Mouse (Mus musculus) embryonic facial prominence, embryonic 13.5 days (tissue): ENCODE data around the gene Ang. TPM values are rescaled to one million over a fixed set of nuclear protein-coding genes. Genes with fewer than 3 reads are reported as not detected.
"Not testable (repeated sequence)": the region's sequence is repeated elsewhere in the genome, so short reads cannot be mapped to it uniquely, and the experiment has no call there.

Experiments used
- ATAC-seq: fragments of 200-750 bp; cut with Nextera tagmentation; 2 replicates; pipeline ENCODE4 v1.8.0; 2017; ENCODE audit warnings: low read depth; ENCODE audit not compliant: insufficient number of reproducible peaks, insufficient read depth, low FRiP score, low TSS enrichment
- H3K27ac ChIP-seq: fragments of 300-500 bp; sonication (generic); 2 replicates; pipeline ENCODE4 v1.5.1; 2015; ENCODE audit warnings: moderate library complexity, mild to moderate bottlenecking, inconsistent platforms
- H3K27me3 ChIP-seq: fragments of 300-500 bp; sonication (generic); 2 replicates; pipeline ENCODE4 v1.6.1; 2015; ENCODE audit warnings: mild to moderate bottlenecking, inconsistent platforms
- H3K36me3 ChIP-seq: fragments of 300-500 bp; sonication (generic); 2 replicates; pipeline ENCODE4 v1.6.1; 2015; ENCODE audit warnings: mild to moderate bottlenecking, inconsistent platforms
- H3K4me1 ChIP-seq: fragments of 300-500 bp; sonication (generic); 2 replicates; pipeline ENCODE4 v1.6.1; 2015; ENCODE audit warnings: inconsistent platforms
- H3K4me2 ChIP-seq: fragments of 300-500 bp; sonication (generic); 2 replicates; pipeline ENCODE4 v1.6.1; 2015; ENCODE audit warnings: moderate library complexity, mild to moderate bottlenecking, inconsistent platforms
- H3K4me3 ChIP-seq: fragments of 300-500 bp; sonication (generic); 2 replicates; pipeline ENCODE4 v1.5.1; 2015; ENCODE audit warnings: mild to moderate bottlenecking, inconsistent platforms
- H3K9ac ChIP-seq: fragments of 300-500 bp; sonication (generic); 2 replicates; pipeline ENCODE4 v1.6.1; 2015; ENCODE audit warnings: mild to moderate bottlenecking, inconsistent platforms
- H3K9me3 ChIP-seq: fragments of 300-500 bp; sonication (generic); 2 replicates; pipeline ENCODE4 v1.6.1; 2016; ENCODE audit warnings: inconsistent platforms
- WGBS: fragments of 180-500 bp; shearing (Covaris S2); methylation state at CpG from one replicate; pipeline ENCODE4 v1.1.7; 2015; ENCODE audit warnings: mixed read lengths; 5-methylcytosine and 5-hydroxymethylcytosine counted together
- polyA plus RNA-seq: library from polyadenylated mRNA; unstranded; fragments of >200 nt; fragmentation: Nextera tagmentation; extraction: Ambion mirVana; gene quantifications from 2 replicates; pipeline ENCODE4 v1.2.1, GENCODE M21; 2015

The Ang gene
- polyA plus RNA-seq, 1 experiment from 2014 or later: 4.6 TPM

- Histone ChIP-seq H3K36me3 (no peaks in the 10 kb centered on the region), H3K9ac (peak overlapping the region; percentile 72), H3K9me3 (no peaks in the 10 kb centered on the region), H3K27me3 (no peaks in the 10 kb centered on the region), H3K4me1 (no peaks in the 10 kb centered on the region), H3K27ac (peak overlapping the region; percentile 88), H3K4me3 (peak overlapping the region; percentile 73), H3K4me2 (peak overlapping the region; percentile 73)
- peak; percentile 21; the same call in 1 of the 2 replicates for ATAC-seq
- 0% methylated on average over 15 of the region's 15 CpGs for WGBS
Observed at GRCm38 (mm10) chr14:51089674-51090076, 1.3 kb upstream of the Ang start.

GRCm38 (mm10) chr14:51090077-51090781 is 721 bp upstream of the Ang start:
- Histone ChIP-seq H3K9ac (peak overlapping the region; percentile 72), H3K4me1 (no peaks in the 10 kb centered on the region), H3K4me2 (peak overlapping the region; percentile 73), H3K36me3 (no peaks in the 10 kb centered on the region), H3K9me3 (no peaks in the 10 kb centered on the region), H3K27ac (peak overlapping the region; percentile 88), H3K27me3 (no peaks in the 10 kb centered on the region), H3K4me3 (peak overlapping the region; percentile 73)
- ATAC-seq: peak; percentile 45
- WGBS: under 1% methylated on average over 27 of the region's 27 CpGs

GRCm38 (mm10) chr14:51092073-51092620 is 1.2 kb downstream of the Ang start:
- Histone ChIP-seq H3K27me3 (no peaks in the 10 kb centered on the region), H3K27ac (no peak overlapping the region), H3K4me1 (no peaks in the 10 kb centered on the region), H3K36me3 (no peaks in the 10 kb centered on the region), H3K9me3 (no peaks in the 10 kb centered on the region), H3K9ac (no peak overlapping the region), H3K4me3 (peak overlapping the region; percentile 73; the same call in 1 of the 2 replicates), H3K4me2 (peak overlapping the region; percentile 73)
- WGBS: 46% methylated on average over 8 of the region's 8 CpGs
- no peak for ATAC-seq

GRCm38 (mm10) chr14:51093496-51093895 is 2.5 kb downstream of the Ang start:
- H3K9me3 ChIP-seq: no peaks in the 10 kb centered on the region
- WGBS: 31% methylated on average over 3 of the region's 3 CpGs
- H3K36me3 ChIP-seq: no peaks in the 10 kb centered on the region
- H3K27me3 ChIP-seq: no peaks in the 10 kb centered on the region
- H3K4me3 ChIP-seq: no peak overlapping the region
- no peak for ATAC-seq
- no peak overlapping the region for H3K4me2 ChIP-seq
- no peak overlapping the region for H3K27ac ChIP-seq
- no peak overlapping the region for H3K9ac ChIP-seq
- H3K4me1 ChIP-seq: no peaks in the 10 kb centered on the region

GRCm38 (mm10) chr14:51094096-51094875 is 3.3 kb downstream of the Ang start:
- H3K4me3 ChIP-seq: no peak overlapping the region
- no peaks in the 10 kb centered on the region for H3K36me3 ChIP-seq
- H3K9ac ChIP-seq: no peak overlapping the region
- 75% methylated on average over 5 of the region's 5 CpGs for WGBS
- H3K9me3 ChIP-seq: no peaks in the 10 kb centered on the region
- no peak for ATAC-seq
- no peaks in the 10 kb centered on the region for H3K4me1 ChIP-seq
- no peak overlapping the region for H3K4me2 ChIP-seq
- H3K27ac ChIP-seq: no peak overlapping the region
- no peaks in the 10 kb centered on the region for H3K27me3 ChIP-seq

GRCm38 (mm10) chr14:51094921-51095320 is 4.0 kb downstream of the Ang start:
- Histone ChIP-seq H3K27ac (no peak overlapping the region), H3K27me3 (no peaks in the 10 kb centered on the region), H3K36me3 (no peaks in the 10 kb centered on the region), H3K9ac (no peak overlapping the region), H3K4me2 (no peak overlapping the region), H3K4me3 (no peak overlapping the region), H3K9me3 (no peaks in the 10 kb centered on the region), H3K4me1 (no peaks in the 10 kb centered on the region)
- no peak for ATAC-seq
- WGBS: 65% methylated on average over 9 of the region's 9 CpGs

- no peak for ATAC-seq
- WGBS: 65% methylated on average over 9 of the region's 9 CpGs
Observed at GRCm38 (mm10) chr14:51095736-51096524, 5.0 kb downstream of the Ang start.

GRCm38 (mm10) chr14:51098300-51098699 is 7.3 kb downstream of the Ang start:
- not testable (repeated sequence) for H3K9ac ChIP-seq, H3K4me3 ChIP-seq, H3K27me3 ChIP-seq, H3K27ac ChIP-seq, H3K4me2 ChIP-seq, H3K4me1 ChIP-seq, H3K36me3 ChIP-seq, H3K9me3 ChIP-seq, ATAC-seq
- 25% methylated on average over 1 of the region's 1 CpGs for WGBS

More at GRCm38 (mm10) chr14:51095736-51096524, 5.0 kb downstream of the Ang start:
- Histone ChIP-seq H3K36me3 (no peaks in the 10 kb centered on the region), H3K27ac (no peak overlapping the region), H3K9ac (no peak overlapping the region), H3K4me3 (no peak overlapping the region), H3K9me3 (no peaks in the 10 kb centered on the region), H3K4me2 (no peak overlapping the region), H3K4me1 (no peaks in the 10 kb centered on the region), H3K27me3 (no peaks in the 10 kb centered on the region)

- H3K9ac ChIP-seq: no peak overlapping the region
- WGBS: 94% methylated on average over 11 of the region's 11 CpGs
- no peak overlapping the region for H3K4me2 ChIP-seq
- no peaks in the 10 kb centered on the region for H3K27me3 ChIP-seq
- no peaks in the 10 kb centered on the region for H3K4me1 ChIP-seq
- H3K4me3 ChIP-seq: no peak overlapping the region
- no peaks in the 10 kb centered on the region for H3K36me3 ChIP-seq
- no peaks in the 10 kb centered on the region for H3K9me3 ChIP-seq
- no peak for ATAC-seq
- H3K27ac ChIP-seq: no peak overlapping the region
Observed at GRCm38 (mm10) chr14:51098921-51099320, 8.0 kb downstream of the Ang start.

GRCm38 (mm10) chr14:51101284-51101683 is 10.3 kb downstream of the Ang start:
- WGBS: 67% methylated on average over 9 of the region's 9 CpGs
- Histone ChIP-seq H3K27ac (no peak overlapping the region), H3K9me3 (no peaks in the 10 kb centered on the region), H3K36me3 (no peaks in the 10 kb centered on the region), H3K9ac (no peak overlapping the region), H3K4me2 (no peak overlapping the region), H3K27me3 (no peaks in the 10 kb centered on the region), H3K4me1 (no peaks in the 10 kb centered on the region), H3K4me3 (no peak overlapping the region)
- no peak for ATAC-seq

GRCm38 (mm10) chr14:51103217-51103616 is 12.3 kb downstream of the Ang start:
- no peak for ATAC-seq
- H3K4me1 ChIP-seq: no peaks in the 10 kb centered on the region
- WGBS: 65% methylated on average over 3 of the region's 3 CpGs

More at GRCm38 (mm10) chr14:51103217-51103616, 12.3 kb downstream of the Ang start:
- no peak overlapping the region for H3K9ac ChIP-seq
- H3K36me3 ChIP-seq: no peaks in the 10 kb centered on the region
- H3K27ac ChIP-seq: no peak overlapping the region
- no peak overlapping the region for H3K4me2 ChIP-seq
- no peaks in the 10 kb centered on the region for H3K9me3 ChIP-seq
- H3K4me3 ChIP-seq: no peak overlapping the region
- no peaks in the 10 kb centered on the region for H3K27me3 ChIP-seq
